Mouse (Mus musculus): Measurements from ENCODE around the gene Fam133b.

GRCm38 (mm10) chr5:3536592-3537212 is 6.9 kb upstream of the Fam133b start:
- TF ChIP-seq POLR2A (IDR thresholded peaks at IDR 0.05; ENCODE audit: borderline replicate concordance, insufficient read depth, low read length) (no peak), CTCF (IDR thresholded peaks at IDR 0.05; ENCODE audit: borderline replicate concordance, insufficient read depth, low read depth, low read length) (no peak)
